Mouse (Mus musculus) liver, embryonic 16.5 days (tissue): ENCODE results near the gene Herc3. TPM values are rescaled to one million over a fixed set of nuclear protein-coding genes. Genes with fewer than 3 reads are reported as not detected.

Experiments
- ATAC-seq: fragments of 200-750 bp; cut with Nextera tagmentation; 2 replicates; pipeline ENCODE4 v1.8.0; 2017; ENCODE audit warnings: low read depth, mild to moderate bottlenecking, moderate number of reproducible peaks, moderate library complexity
- H3K27ac ChIP-seq: fragments of 300-500 bp; sonication (generic); 2 replicates; pipeline ENCODE4 v1.5.1; 2014; ENCODE audit warnings: mild to moderate bottlenecking, low read length
- H3K27me3 ChIP-seq: fragments of 300-500 bp; sonication (generic); 2 replicates; pipeline ENCODE4 v1.6.1; 2014; ENCODE audit warnings: low read depth, low read length, mixed read lengths; ENCODE audit not compliant: control insufficient read depth, insufficient read depth
- H3K36me3 ChIP-seq: fragments of 300-500 bp; sonication (generic); 2 replicates; pipeline ENCODE4 v1.6.1; 2014; ENCODE audit warnings: mild to moderate bottlenecking; ENCODE audit not compliant: control insufficient read depth, insufficient read depth
- H3K4me1 ChIP-seq: fragments of 300-500 bp; sonication (generic); 2 replicates; pipeline ENCODE4 v1.6.1; 2014; ENCODE audit warnings: low read depth, low read length, mixed read lengths; ENCODE audit not compliant: control insufficient read depth
- H3K4me2 ChIP-seq: fragments of 300-500 bp; sonication (generic); 2 replicates; pipeline ENCODE4 v1.6.1; 2014; ENCODE audit warnings: low read depth, low read length, mixed read lengths
- H3K4me3 ChIP-seq: fragments of 300-500 bp; sonication (generic); 2 replicates; pipeline ENCODE4 v1.5.1; 2014; ENCODE audit warnings: low read depth, mild to moderate bottlenecking, low read length
- H3K9ac ChIP-seq: fragments of 300-500 bp; sonication (generic); 2 replicates; pipeline ENCODE4 v1.6.1; 2014; ENCODE audit warnings: low read depth, low read length
- H3K9me3 ChIP-seq: fragments of 300-500 bp; sonication (generic); replicated peaks from 2 replicates; pipeline ENCODE4 v1.6.1; 2016; ENCODE audit warnings: low read length; ENCODE audit not compliant: control insufficient read depth
- WGBS: fragments of 180-500 bp; shearing (Covaris S2); extraction: QIAGEN DNeasy Blood & Tissue Kit; methylation state at CpG from one replicate; pipeline ENCODE4 v1.1.7; 2014; ENCODE audit not compliant: insufficient replicate concordance; 5-methylcytosine and 5-hydroxymethylcytosine counted together
- polyA plus RNA-seq: library from polyadenylated mRNA; unstranded; fragments of >200 nt; fragmentation: Nextera tagmentation; extraction: Ambion mirVana; gene quantifications from 2 replicates; pipeline ENCODE4 v1.2.1, GENCODE M21; 2015

Gene Herc3
- polyA plus RNA-seq, 1 experiment from 2014 or later = 3.7 TPM

DNA sequence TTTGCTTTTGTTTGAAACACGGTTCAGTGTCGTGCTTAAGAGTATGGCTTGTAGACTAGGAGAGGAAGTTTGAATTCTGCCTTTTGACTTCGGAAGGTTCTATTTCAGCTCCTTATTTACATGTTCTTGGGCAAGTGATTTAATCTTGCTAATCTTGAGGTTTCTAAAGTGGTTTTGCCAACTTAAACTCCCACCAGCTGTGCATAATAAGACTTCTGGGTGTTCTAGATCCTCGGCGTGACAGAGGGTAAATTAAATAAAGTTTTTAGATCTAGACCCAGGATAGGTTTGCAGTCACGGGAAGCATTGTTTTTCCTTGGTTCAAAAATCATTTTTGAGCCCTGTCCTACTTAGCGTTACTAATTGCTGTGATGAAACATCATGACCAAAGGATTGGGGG, 3.2 kb downstream of the Herc3 start:
- no peaks in the 10 kb centered on the region for H3K36me3 ChIP-seq
- H3K9me3 ChIP-seq = no peaks in the 10 kb centered on the region
- no peak overlapping the region for H3K27ac ChIP-seq
- H3K4me2 ChIP-seq = no peak overlapping the region
- ATAC-seq = no peak
- H3K4me1 ChIP-seq = peaks cover 6% of the 10 kb centered on the region
- H3K27me3 ChIP-seq = no peaks in the 10 kb centered on the region
- no peak overlapping the region for H3K9ac ChIP-seq
- 57% methylated on average over 7 of the region's 7 CpGs for WGBS
- H3K4me3 ChIP-seq = no peak overlapping the region

DNA sequence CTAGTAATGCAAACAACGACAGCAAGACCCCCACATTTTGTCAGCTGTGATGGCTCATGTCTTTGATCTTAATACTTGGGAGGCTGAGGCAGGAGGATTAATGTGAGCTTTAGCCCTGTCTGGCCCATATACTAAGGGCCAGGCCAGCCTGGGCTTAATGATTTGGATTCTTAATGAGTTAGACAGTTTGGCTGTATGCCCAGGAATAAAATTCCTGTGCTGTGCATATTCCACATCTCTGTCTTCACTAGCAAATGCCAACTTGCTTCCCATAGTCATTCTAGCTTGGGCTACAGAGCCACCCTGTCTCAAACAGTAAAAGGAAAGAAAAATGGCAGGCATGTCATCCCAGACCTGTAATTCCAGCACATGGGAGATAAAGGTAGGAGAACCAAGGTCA, 4.3 kb downstream of the Herc3 start:
- no peak for ATAC-seq
- no peak overlapping the region for H3K4me3 ChIP-seq
- H3K4me2 ChIP-seq = no peak overlapping the region
- no peaks in the 10 kb centered on the region for H3K27me3 ChIP-seq
- H3K9me3 ChIP-seq = no peaks in the 10 kb centered on the region
- no peaks in the 10 kb centered on the region for H3K36me3 ChIP-seq
- 58% methylated on average over 1 of the region's 1 CpGs for WGBS
- H3K9ac ChIP-seq = no peak overlapping the region
- H3K4me1 ChIP-seq = peaks cover 6% of the 10 kb centered on the region
- no peak overlapping the region for H3K27ac ChIP-seq

GRCm38 (mm10) chr6:58836476-58836875, 5.2 kb downstream of the Herc3 start:
- ATAC-seq = no peak
- H3K27me3 ChIP-seq = no peaks in the 10 kb centered on the region
- 73% methylated on average over 2 of the region's 2 CpGs for WGBS
- H3K36me3 ChIP-seq = no peaks in the 10 kb centered on the region
- H3K9ac ChIP-seq = no peak overlapping the region
- peaks cover 6% of the 10 kb centered on the region for H3K4me1 ChIP-seq
- H3K4me2 ChIP-seq = no peak overlapping the region
- no peak overlapping the region for H3K4me3 ChIP-seq
- H3K9me3 ChIP-seq = no peaks in the 10 kb centered on the region
- no peak overlapping the region for H3K27ac ChIP-seq

GRCm38 (mm10) chr6:58837917-58838316, 6.7 kb downstream of the Herc3 start:
- H3K36me3 ChIP-seq = no peaks in the 10 kb centered on the region
- H3K9ac ChIP-seq = no peak overlapping the region
- 36% methylated on average over 1 of the region's 1 CpGs for WGBS
- no peaks in the 10 kb centered on the region for H3K9me3 ChIP-seq
- no peak overlapping the region for H3K27ac ChIP-seq
- H3K4me2 ChIP-seq = no peak overlapping the region
- no peaks in the 10 kb centered on the region for H3K27me3 ChIP-seq
- ATAC-seq = no peak
- H3K4me3 ChIP-seq = no peak overlapping the region
- H3K4me1 ChIP-seq = no peaks in the 10 kb centered on the region; the same call in 1 of the 2 replicates

DNA sequence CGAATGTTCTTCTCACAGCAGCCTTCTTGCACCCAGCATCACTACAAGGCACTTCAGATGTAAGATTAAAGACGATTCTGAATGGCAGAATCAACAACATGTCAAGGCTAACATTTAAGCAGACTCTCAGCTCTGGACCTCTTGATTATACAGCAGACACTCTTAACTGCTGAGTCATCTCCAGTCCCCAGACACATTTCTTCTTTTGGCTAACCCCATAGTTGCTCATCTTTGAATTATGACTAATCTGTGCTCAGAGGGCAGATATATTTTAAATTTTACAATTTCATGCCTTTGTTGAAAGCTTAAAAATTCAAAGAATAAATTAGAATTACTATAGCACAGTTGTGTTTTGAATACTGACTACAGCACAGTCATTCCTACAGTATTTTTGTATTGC, 9.9 kb downstream of the Herc3 start:
- 39% methylated on average over 2 of the region's 2 CpGs for WGBS
- Histone ChIP-seq H3K4me1 (no peaks in the 10 kb centered on the region), H3K27ac (no peak overlapping the region)

DNA sequence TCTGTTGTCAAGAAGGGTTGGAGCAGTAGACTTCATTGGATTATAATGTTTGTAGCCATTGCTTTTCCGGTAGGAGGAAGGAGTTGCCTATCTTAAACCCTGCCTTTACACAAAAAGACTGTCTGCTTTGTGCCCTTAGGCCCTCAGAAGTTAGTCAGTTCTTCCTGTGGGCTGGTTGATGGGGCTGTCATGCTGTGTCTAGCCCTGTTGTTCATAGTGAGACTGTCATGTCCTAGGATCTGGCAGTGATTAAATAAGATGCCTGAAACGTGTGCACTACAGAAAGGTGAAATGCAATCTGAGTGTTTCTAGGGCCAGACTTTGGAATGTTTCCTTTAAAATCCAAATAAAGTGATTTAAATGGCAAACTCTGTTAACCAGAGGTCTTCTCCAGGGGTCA, 10.9 kb downstream of the Herc3 start:
- no peak overlapping the region for H3K4me3 ChIP-seq
- no peak overlapping the region for H3K27ac ChIP-seq
- H3K36me3 ChIP-seq = no peaks in the 10 kb centered on the region
- H3K4me2 ChIP-seq = no peak overlapping the region
- no peaks in the 10 kb centered on the region for H3K27me3 ChIP-seq
- no peak overlapping the region for H3K9ac ChIP-seq
- H3K4me1 ChIP-seq = no peaks in the 10 kb centered on the region
- no peaks in the 10 kb centered on the region for H3K9me3 ChIP-seq
- WGBS = 57% methylated on average over 2 of the region's 2 CpGs
- ATAC-seq = peak; percentile 21; the same call in 1 of the 2 replicates

More for the DNA sequence above, 9.9 kb downstream of the Herc3 start:
- H3K9me3 ChIP-seq = no peaks in the 10 kb centered on the region
- no peaks in the 10 kb centered on the region for H3K27me3 ChIP-seq
- no peaks in the 10 kb centered on the region for H3K36me3 ChIP-seq
- H3K4me3 ChIP-seq = no peak overlapping the region
- H3K4me2 ChIP-seq = no peak overlapping the region
- H3K9ac ChIP-seq = no peak overlapping the region
- ATAC-seq = no peak

GRCm38 (mm10) chr6:58843580-58843979, 12.3 kb downstream of the Herc3 start:
- Histone ChIP-seq H3K36me3 (no peaks in the 10 kb centered on the region), H3K4me2 (no peak overlapping the region), H3K9me3 (no peaks in the 10 kb centered on the region), H3K9ac (no peak overlapping the region), H3K4me3 (no peak overlapping the region), H3K27me3 (no peaks in the 10 kb centered on the region), H3K4me1 (no peaks in the 10 kb centered on the region), H3K27ac (no peak overlapping the region)
- 71% methylated on average over 9 of the region's 9 CpGs for WGBS
- no peak for ATAC-seq

GRCm38 (mm10) chr6:58844188-58844822, 13.0 kb downstream of the Herc3 start:
- ATAC-seq = no peak
- no peak overlapping the region for H3K27ac ChIP-seq
- no peaks in the 10 kb centered on the region for H3K36me3 ChIP-seq
- no peaks in the 10 kb centered on the region for H3K9me3 ChIP-seq
- H3K27me3 ChIP-seq = no peaks in the 10 kb centered on the region
- H3K4me2 ChIP-seq = no peak overlapping the region
- H3K4me1 ChIP-seq = no peaks in the 10 kb centered on the region
- no peak overlapping the region for H3K4me3 ChIP-seq
- no peak overlapping the region for H3K9ac ChIP-seq
- 68% methylated on average over 8 of the region's 8 CpGs for WGBS

GRCm38 (mm10) chr6:58846850-58847692, 15.8 kb downstream of the Herc3 start:
- Histone ChIP-seq H3K27ac (no peak overlapping the region), H3K9me3 (no peaks in the 10 kb centered on the region), H3K36me3 (no peaks in the 10 kb centered on the region), H3K27me3 (no peaks in the 10 kb centered on the region), H3K4me1 (no peaks in the 10 kb centered on the region), H3K9ac (no peak overlapping the region), H3K4me2 (no peak overlapping the region), H3K4me3 (no peak overlapping the region)
- 67% methylated on average over 9 of the region's 9 CpGs for WGBS
- ATAC-seq = peak; percentile 56
